Mouse (Mus musculus) kidney, postnatal 0 days (tissue): ENCODE results near the gene Raph1. TPM values are rescaled to one million over a fixed set of nuclear protein-coding genes. Genes with fewer than 3 reads are reported as not detected.
A peak's percentile ranks its signal among the peaks of the same experiment; 100 is the strongest.

Source experiments
- ATAC-seq: fragments of 200-750 bp; cut with Nextera tagmentation; replicated peaks from 2 replicates; pipeline ENCODE4 v1.8.0; 2017; ENCODE audit warnings: low read depth, moderate number of reproducible peaks, moderate TSS enrichment, moderate library complexity; ENCODE audit not compliant: low FRiP score
- DNase-seq: peaks from one replicate; pipeline ENCODE4 v3.0.0-alpha.2; 2016; ENCODE audit warnings: low spot score
- H3K27ac ChIP-seq: fragments of 300-500 bp; sonication (generic); 2 replicates; pipeline ENCODE4 v1.5.1; 2014; ENCODE audit warnings: mild to moderate bottlenecking
- H3K27me3 ChIP-seq: fragments of 300-500 bp; sonication (generic); 2 replicates; pipeline ENCODE4 v1.6.1; 2014; ENCODE audit warnings: low read length, mixed read lengths; ENCODE audit not compliant: insufficient read depth
- H3K36me3 ChIP-seq: fragments of 300-500 bp; sonication (generic); 2 replicates; pipeline ENCODE4 v1.6.1; 2014; ENCODE audit warnings: low read length, mixed read lengths; ENCODE audit not compliant: insufficient read depth
- H3K4me1 ChIP-seq: fragments of 300-500 bp; sonication (generic); replicated peaks from 2 replicates; pipeline ENCODE4 v1.6.1; 2014; ENCODE audit warnings: antibody characterized with exemption, low read length, mixed read lengths; ENCODE audit not compliant: insufficient read depth
- H3K4me2 ChIP-seq: fragments of 300-500 bp; sonication (generic); 2 replicates; pipeline ENCODE4 v1.6.1; 2014; ENCODE audit warnings: mild to moderate bottlenecking, low read length, moderate library complexity, mixed read lengths
- H3K4me3 ChIP-seq: fragments of 300-500 bp; sonication (generic); replicated peaks from 2 replicates; pipeline ENCODE4 v1.5.1; 2014; ENCODE audit warnings: low read depth, low read length
- H3K9ac ChIP-seq: fragments of 300-500 bp; sonication (generic); 2 replicates; pipeline ENCODE4 v1.6.1; 2014; ENCODE audit warnings: low read depth, low read length
- H3K9me3 ChIP-seq: fragments of 300-500 bp; sonication (generic); replicated peaks from 2 replicates; pipeline ENCODE4 v1.6.1; 2016; ENCODE audit warnings: low read length, inconsistent platforms, mixed read lengths
- CTCF ChIP-seq: IDR thresholded peaks from 2 replicates; pipeline ENCODE4 v1.5.1; 2016; ENCODE audit warnings: antibody characterized with exemption, low read depth, mild to moderate bottlenecking, moderate library complexity
- WGBS: fragments of 180-500 bp; shearing (Covaris S2); extraction: QIAGEN DNeasy Blood & Tissue Kit; methylation state at CpG from one replicate; pipeline ENCODE4 v1.1.7; 2014; 5-methylcytosine and 5-hydroxymethylcytosine counted together
- polyA plus RNA-seq: library from polyadenylated mRNA; unstranded; fragments of >200 nt; fragmentation: Nextera tagmentation; extraction: Ambion mirVana; gene quantifications from 2 replicates; pipeline ENCODE4 v1.2.1, GENCODE M21; 2015

Gene Raph1
- polyA plus RNA-seq, 1 experiment from 2014 or later: 21.6 TPM

DNA sequence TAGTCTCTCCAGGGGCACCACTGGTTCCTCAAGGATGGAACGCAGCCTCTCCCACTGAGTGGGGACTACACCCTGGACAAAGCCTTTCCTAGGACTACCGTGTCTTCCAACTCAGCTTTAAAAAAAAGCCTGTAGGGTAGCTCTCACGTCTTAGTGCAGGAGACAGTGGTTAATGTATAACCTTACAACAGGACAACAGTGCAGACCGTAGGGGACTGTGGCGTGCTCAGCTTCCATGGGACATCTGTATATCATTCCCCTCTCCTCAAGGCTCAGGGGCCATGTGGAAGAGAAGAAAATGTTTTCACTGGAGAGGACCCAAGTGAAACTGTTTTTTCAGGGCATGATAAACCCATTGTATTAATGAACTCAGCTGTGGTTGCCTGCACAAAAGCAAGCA is 74.5 kb downstream of the Raph1 start:
- Histone ChIP-seq H3K27me3 (no peaks in the 10 kb centered on the region), H3K9me3 (no peaks in the 10 kb centered on the region), H3K4me2 (no peak overlapping the region), H3K27ac (no peak overlapping the region), H3K9ac (no peak overlapping the region), H3K36me3 (peaks cover 51% of the 10 kb centered on the region), H3K4me3 (no peak overlapping the region), H3K4me1 (no peaks in the 10 kb centered on the region)
- WGBS: 60% methylated on average over 5 of the region's 5 CpGs
- ATAC-seq (0 out of 2 replicates have a peak, but pooled peaks have one; percentile 59), DNase-seq (no peak)
- no peak for TF ChIP-seq CTCF

- H3K27ac ChIP-seq: no peak overlapping the region
- no peak for TF ChIP-seq CTCF
- no peaks in the 10 kb centered on the region for H3K9me3 ChIP-seq
- ATAC-seq (no peak), DNase-seq (no peak)
- no peaks in the 10 kb centered on the region for H3K27me3 ChIP-seq
- peaks cover 48% of the 10 kb centered on the region for H3K36me3 ChIP-seq
- no peak overlapping the region for H3K4me2 ChIP-seq
- no peaks in the 10 kb centered on the region for H3K4me1 ChIP-seq
- 86% methylated on average over 4 of the region's 4 CpGs for WGBS
- H3K4me3 ChIP-seq: no peak overlapping the region
- no peak overlapping the region for H3K9ac ChIP-seq
Observed at GRCm38 (mm10) chr1:60490510-60490909, 76.4 kb downstream of the Raph1 start.

DNA sequence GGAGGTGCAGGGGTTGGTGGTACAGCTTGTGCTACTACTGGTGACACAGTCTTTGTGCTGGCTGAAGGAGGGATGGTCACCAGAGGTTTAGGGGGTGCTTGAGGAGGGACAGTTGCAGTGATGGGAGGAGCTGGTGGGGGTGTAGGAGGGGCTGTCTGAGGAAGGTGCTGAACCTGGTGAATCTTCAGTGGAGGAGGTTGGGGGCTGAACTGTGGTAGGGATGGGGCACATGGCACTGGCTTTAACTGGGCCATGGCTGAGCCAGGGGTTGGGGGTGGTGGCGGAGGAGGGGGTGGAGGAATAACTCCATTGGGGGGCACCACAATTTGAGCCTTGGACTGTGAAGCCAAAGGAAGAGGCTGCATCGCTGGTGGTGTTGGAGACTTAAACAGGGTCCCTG is 77.2 kb downstream of the Raph1 start:
- Histone ChIP-seq H3K36me3 (peaks cover 43% of the 10 kb centered on the region), H3K4me2 (no peak overlapping the region), H3K4me3 (no peak overlapping the region), H3K27ac (no peak overlapping the region), H3K9ac (no peak overlapping the region), H3K27me3 (no peaks in the 10 kb centered on the region), H3K9me3 (no peaks in the 10 kb centered on the region), H3K4me1 (no peaks in the 10 kb centered on the region)
- TF ChIP-seq CTCF: no peak
- WGBS: 92% methylated on average over 2 of the region's 2 CpGs
- DNase-seq: no peak
- 0 out of 2 replicates have a peak, but pooled peaks have one; percentile 17 for ATAC-seq

GRCm38 (mm10) chr1:60488635-60489034 is 78.3 kb downstream of the Raph1 start:
- WGBS: 87% methylated on average over 8 of the region's 8 CpGs
- H3K27me3 ChIP-seq: no peaks in the 10 kb centered on the region
- no peak overlapping the region for H3K27ac ChIP-seq
- no peak for DNase-seq
- H3K4me2 ChIP-seq: no peak overlapping the region
- no peaks in the 10 kb centered on the region for H3K9me3 ChIP-seq
- H3K4me1 ChIP-seq: no peaks in the 10 kb centered on the region
- no peak for ATAC-seq
- no peak overlapping the region for H3K4me3 ChIP-seq
- H3K36me3 ChIP-seq: peaks cover 35% of the 10 kb centered on the region
- no peak for TF ChIP-seq CTCF
- no peak overlapping the region for H3K9ac ChIP-seq

DNA sequence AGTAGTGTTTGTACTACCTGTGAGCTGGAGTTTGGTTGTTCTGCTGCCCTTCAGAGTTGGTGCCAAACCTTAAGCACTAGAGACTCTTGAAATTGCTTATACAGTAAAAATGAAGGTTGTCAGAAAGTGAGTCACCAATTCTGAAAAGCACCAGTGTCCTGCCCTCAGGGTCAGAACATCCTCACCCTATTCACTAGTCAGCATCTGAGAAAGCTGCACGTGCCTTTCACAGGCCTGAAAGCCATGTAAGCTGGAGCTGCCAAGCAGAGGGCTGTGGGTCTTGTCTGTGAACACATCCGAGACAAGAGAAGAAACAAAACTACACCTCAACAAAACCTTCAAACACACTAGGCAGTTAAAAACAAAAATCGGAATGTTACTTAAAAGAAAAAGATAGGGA is 81.3 kb downstream of the Raph1 start:
- WGBS: 86% methylated on average over 3 of the region's 3 CpGs
- Histone ChIP-seq H3K9me3 (no peaks in the 10 kb centered on the region), H3K27me3 (no peaks in the 10 kb centered on the region), H3K9ac (no peak overlapping the region), H3K27ac (no peak overlapping the region), H3K4me3 (no peak overlapping the region), H3K4me2 (no peak overlapping the region), H3K36me3 (peaks cover 22% of the 10 kb centered on the region), H3K4me1 (no peaks in the 10 kb centered on the region)
- DNase-seq: no peak
- TF ChIP-seq CTCF: no peak
- ATAC-seq: no peak

DNA sequence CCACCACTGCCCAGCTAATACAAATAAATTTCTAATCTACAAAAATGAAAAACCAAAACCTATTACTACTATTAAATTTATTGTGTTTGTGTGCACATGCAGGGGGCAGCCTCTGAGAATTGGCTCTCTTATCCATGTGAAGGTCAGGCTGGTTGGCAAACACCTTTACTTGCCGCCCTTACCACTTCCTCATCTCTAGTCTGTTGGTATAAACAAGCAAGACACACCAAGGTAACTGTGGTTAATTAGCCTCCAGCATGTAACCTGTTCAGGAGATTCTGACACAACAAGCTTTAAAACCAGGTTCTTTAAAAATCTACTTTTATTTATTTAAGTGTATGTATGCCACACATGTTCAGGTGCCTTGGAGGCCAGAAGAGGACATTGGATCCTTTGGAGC is 84.0 kb downstream of the Raph1 start:
- WGBS: 97% methylated on average over 1 of the region's 1 CpGs
- ATAC-seq (no peak), DNase-seq (no peak)
- H3K4me2 ChIP-seq: no peak overlapping the region
- H3K36me3 ChIP-seq: 0 out of 2 replicates have a peak, but pooled peaks cover 7% of the 10 kb centered on the region
- H3K4me1 ChIP-seq: no peaks in the 10 kb centered on the region
- H3K27me3 ChIP-seq: no peaks in the 10 kb centered on the region
- H3K9ac ChIP-seq: no peak overlapping the region
- no peak overlapping the region for H3K4me3 ChIP-seq
- no peaks in the 10 kb centered on the region for H3K9me3 ChIP-seq
- no peak for TF ChIP-seq CTCF
- no peak overlapping the region for H3K27ac ChIP-seq

GRCm38 (mm10) chr1:60481561-60481960 is 85.3 kb downstream of the Raph1 start:
- H3K36me3 ChIP-seq: 0 out of 2 replicates have a peak, but pooled peaks cover 6% of the 10 kb centered on the region
- no peak for TF ChIP-seq CTCF
- no peaks in the 10 kb centered on the region for H3K27me3 ChIP-seq
- DNase-seq: no peak
- H3K9ac ChIP-seq: no peak overlapping the region
- H3K27ac ChIP-seq: no peak overlapping the region
- H3K4me2 ChIP-seq: no peak overlapping the region
- 39% methylated on average over 1 of the region's 1 CpGs for WGBS
- H3K4me1 ChIP-seq: no peaks in the 10 kb centered on the region
- no peaks in the 10 kb centered on the region for H3K9me3 ChIP-seq
- no peak for ATAC-seq
- no peak overlapping the region for H3K4me3 ChIP-seq
